Mouse (Mus musculus): Measurements from ENCODE around the gene Zfp455.

GRCm38 (mm10) chr13:67173723-67174055, 20.6 kb upstream of the Zfp455 start:
- TF ChIP-seq MYOG (IDR thresholded peaks at IDR 0.05; ENCODE audit: control insufficient read depth in 1 of 3, insufficient read depth in 1 of 3, insufficient read length in 2 of 3, low read depth in 2 of 3) = no peak
- no peak for TF ChIP-seq MYOD1 (IDR thresholded peaks at IDR 0.05; ENCODE audit: control insufficient read depth in 1 of 3, insufficient read length in 2 of 3, low read depth in 2 of 3)
- TF ChIP-seq POLR2AphosphoS2 (IDR thresholded peaks at IDR 0.05; ENCODE audit: insufficient read length, low read depth) = no peak
- TF ChIP-seq POLR2A (IDR thresholded peaks at IDR 0.05; ENCODE audit: insufficient read length, low read depth) = no peak
- TF ChIP-seq E2F4 (IDR thresholded peaks at IDR 0.05; ENCODE audit: insufficient read depth) = no peak

Data from myocyte (in vitro differentiated cells).